Mouse (Mus musculus): ENCODE results near the gene Prepl.

- no peak for TF ChIP-seq CTCF (conservative IDR thresholded peaks at IDR 0.05; ENCODE audit: low read length)
- no peak for TF ChIP-seq NANOG (IDR thresholded peaks at IDR 0.05; ENCODE audit: borderline replicate concordance, low read length)
These were observed 59.4 kb downstream of the Prepl start for GRCm38 (mm10) chr17:85030651-85031050.
